Mouse (Mus musculus): Measurements from ENCODE around the gene Odf2.

DNA sequence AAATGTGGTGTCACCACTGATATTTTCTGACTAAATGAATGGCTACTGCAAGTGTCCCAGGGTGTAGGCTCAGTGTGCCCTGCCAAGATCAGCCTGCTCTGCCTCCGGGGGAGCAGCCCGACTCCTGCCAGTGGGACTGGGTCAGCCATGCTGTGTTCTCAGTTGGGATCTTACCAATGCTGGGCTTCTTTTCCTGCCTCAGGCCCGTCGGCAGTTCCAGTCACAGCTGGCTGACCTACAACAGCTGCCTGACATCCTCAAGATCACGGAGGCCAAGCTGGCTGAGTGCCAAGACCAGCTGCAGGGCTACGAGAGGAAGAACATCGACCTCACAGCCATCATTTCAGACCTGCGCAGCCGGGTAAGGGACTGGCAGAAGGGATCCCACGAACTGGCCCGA is 33.0 kb downstream of the Odf2 start:
- TF ChIP-seq CTCF (IDR thresholded peaks at IDR 0.05; ENCODE audit: low read depth, low read length) (no peak), POLR2A (IDR thresholded peaks at IDR 0.05; ENCODE audit: insufficient read depth, low read length) (no peak)

Data from ES-Bruce4 (cell line).